Mouse (Mus musculus) CH12.LX (cell line): ENCODE measurements around the gene Zcwpw1. TPM values are rescaled to one million over a fixed set of nuclear protein-coding genes. Genes with fewer than 3 reads are reported as not detected.

Experiments
- DNase-seq: peaks from one replicate; pipeline ENCODE4 v3.0.0-alpha.2; 2013; ENCODE audit errors: extremely low read depth
- H3K27ac ChIP-seq: 2 replicates; pipeline ENCODE4 v1.5.1; 2012; ENCODE audit warnings: low read depth, mild to moderate bottlenecking, control low read depth, moderate library complexity; ENCODE audit not compliant: insufficient read depth
- H3K27me3 ChIP-seq: replicated peaks from 2 replicates; pipeline ENCODE3; 2012; ENCODE audit warnings: inconsistent platforms
- H3K36me3 ChIP-seq, 2 experiments: replicated peaks in 1 of 2; 2 replicates each; pipeline versions ENCODE3 to v1.6.1; 2012; ENCODE audit warnings: inconsistent platforms in 1 of 2, low read length in 1 of 2, mild to moderate bottlenecking in 1 of 2, mixed read lengths in 1 of 2, moderate library complexity in 1 of 2; ENCODE audit not compliant: control insufficient read depth in 1 of 2, insufficient read depth in 1 of 2
- H3K4me1 ChIP-seq, 2 experiments: 2 replicates each; pipeline ENCODE4 v1.6.1; 2012; ENCODE audit warnings: inconsistent platforms in 1 of 2, moderate library complexity in 1 of 2; ENCODE audit not compliant: insufficient read depth in 2 of 2, control insufficient read depth in 1 of 2
- H3K4me2 ChIP-seq: 2 replicates; pipeline ENCODE4 v1.6.1; 2012; ENCODE audit warnings: low read depth, mild to moderate bottlenecking, control low read depth; ENCODE audit not compliant: poor library complexity, insufficient read depth, severe bottlenecking
- H3K4me3 ChIP-seq, 3 experiments: fragments of 150-350 bp in 1 of 3; sonication (generic) in 1 of 3; replicated peaks in 1 of 3; 2 replicates each; pipeline versions ENCODE3 to v1.5.1; 2011 to 2012; ENCODE audit warnings: low read depth in 2 of 3, low read length in 2 of 3, mild to moderate bottlenecking in 2 of 3, moderate library complexity in 2 of 3, control low read depth in 1 of 3, improper control_type of control experiment in 1 of 3, inconsistent platforms in 1 of 3, mixed read lengths in 1 of 3; ENCODE audit not compliant: poor library complexity in 1 of 3
- H3K79me2 ChIP-seq: replicated peaks from 2 replicates; pipeline ENCODE4 v1.6.1; 2012; ENCODE audit warnings: mild to moderate bottlenecking, moderate library complexity; ENCODE audit not compliant: control insufficient read depth, poor library complexity, insufficient read depth, severe bottlenecking; ENCODE audit errors: extremely low read depth
- H3K9ac ChIP-seq: 2 replicates; pipeline ENCODE4 v1.6.1; 2012; ENCODE audit warnings: low read depth, mild to moderate bottlenecking, control low read depth, moderate library complexity; ENCODE audit not compliant: insufficient read depth
- H3K9me3 ChIP-seq: replicated peaks from 2 replicates; pipeline ENCODE3; 2012; ENCODE audit warnings: low read length, inconsistent platforms, mixed read lengths
- BHLHE40 ChIP-seq: IDR thresholded peaks from 2 replicates; pipeline ENCODE4 v1.6.1; 2011; ENCODE audit warnings: mild to moderate bottlenecking, low read depth, low read length, improper control_type of control experiment
- CHD1 ChIP-seq: IDR thresholded peaks from 2 replicates; pipeline ENCODE4 v1.6.1; 2012; ENCODE audit warnings: low read depth, low read length, improper control_type of control experiment, inconsistent platforms
- CHD2 ChIP-seq: IDR thresholded peaks from 2 replicates; pipeline ENCODE4 v1.6.1; 2011; ENCODE audit warnings: low read length, improper control_type of control experiment
- CTCF ChIP-seq, 2 experiments: IDR thresholded peaks in 1 of 2; conservative IDR thresholded peaks in 1 of 2; 2 replicates each; pipeline ENCODE4 v1.5.1; 2011 to 2012; ENCODE audit warnings: low read depth in 2 of 2, low read length in 2 of 2, improper control_type of control experiment in 1 of 2, inconsistent platforms in 1 of 2, mild to moderate bottlenecking in 1 of 2, moderate library complexity in 1 of 2
- E2F4 ChIP-seq: IDR thresholded peaks from 2 replicates; pipeline ENCODE4 v1.6.1; 2011; ENCODE audit warnings: low read depth, low read length, improper control_type of control experiment; ENCODE audit not compliant: insufficient replicate concordance
- ELF1 ChIP-seq: IDR thresholded peaks from 2 replicates; pipeline ENCODE4 v1.6.1; 2014; ENCODE audit warnings: low read depth, mild to moderate bottlenecking, inconsistent platforms, low read length, improper control_type of control experiment
- EP300 ChIP-seq: IDR thresholded peaks from 2 replicates; pipeline ENCODE4 v1.6.1; 2011; ENCODE audit warnings: low read length, improper control_type of control experiment
- GABPA ChIP-seq: IDR thresholded peaks from 2 replicates; pipeline ENCODE4 v1.6.1; 2012; ENCODE audit warnings: low read depth, low read length, improper control_type of control experiment, inconsistent platforms; ENCODE audit not compliant: insufficient replicate concordance
- HCFC1 ChIP-seq: IDR thresholded peaks from 2 replicates; pipeline ENCODE4 v1.6.1; 2012; ENCODE audit warnings: low read depth, mild to moderate bottlenecking, inconsistent platforms, low read length, improper control_type of control experiment
- IRF4 ChIP-seq: IDR thresholded peaks from 2 replicates; pipeline ENCODE4 v1.6.1; 2014; ENCODE audit warnings: low read depth, mild to moderate bottlenecking, inconsistent platforms, low read length, improper control_type of control experiment
- KAT2A ChIP-seq: IDR thresholded peaks from 2 replicates; pipeline ENCODE4 v1.6.1; 2012; ENCODE audit warnings: low read length, improper control_type of control experiment, inconsistent platforms; ENCODE audit not compliant: insufficient replicate concordance
- MAX ChIP-seq: IDR thresholded peaks from 2 replicates; pipeline ENCODE4 v1.6.1; 2011; ENCODE audit warnings: low read length, improper control_type of control experiment
- MAZ ChIP-seq: IDR thresholded peaks from 2 replicates; pipeline ENCODE4 v1.6.1; 2012; ENCODE audit warnings: low read depth, mild to moderate bottlenecking, inconsistent platforms, low read length, improper control_type of control experiment, moderate library complexity
- MEF2A ChIP-seq: IDR thresholded peaks from 2 replicates; pipeline ENCODE4 v1.6.1; 2014; ENCODE audit warnings: low read depth, mild to moderate bottlenecking, inconsistent platforms, low read length, improper control_type of control experiment, borderline replicate concordance
- MXI1 ChIP-seq: IDR thresholded peaks from 2 replicates; pipeline ENCODE4 v1.6.1; 2011; ENCODE audit warnings: mild to moderate bottlenecking, low read depth, low read length, improper control_type of control experiment
- MYC ChIP-seq: IDR thresholded peaks from 2 replicates; pipeline ENCODE4 v1.6.1; 2011; ENCODE audit warnings: low read depth, mild to moderate bottlenecking, improper control_type of control experiment, low read length
- NELFE ChIP-seq: IDR thresholded peaks from 2 replicates; pipeline ENCODE4 v1.6.1; 2011; ENCODE audit warnings: low read depth, low read length, improper control_type of control experiment
- NRF1 ChIP-seq: IDR thresholded peaks from 2 replicates; pipeline ENCODE4 v1.6.1; 2014; ENCODE audit warnings: low read depth, mild to moderate bottlenecking, inconsistent platforms, low read length, improper control_type of control experiment, moderate library complexity
- POLR2A ChIP-seq: IDR thresholded peaks from 2 replicates; pipeline ENCODE4 v1.6.1; 2011; ENCODE audit warnings: low read depth, mild to moderate bottlenecking, improper control_type of control experiment, low read length
- SIN3A ChIP-seq: IDR thresholded peaks from 2 replicates; pipeline ENCODE4 v1.6.1; 2012; ENCODE audit warnings: low read length, improper control_type of control experiment, inconsistent platforms
- TBP ChIP-seq: conservative IDR thresholded peaks from 2 replicates; pipeline ENCODE4 v1.6.1; 2011; ENCODE audit warnings: low read depth, low read length, improper control_type of control experiment
- USF2 ChIP-seq: conservative IDR thresholded peaks from 2 replicates; pipeline ENCODE4 v1.6.1; 2011; ENCODE audit warnings: low read depth, low read length, improper control_type of control experiment
- ZC3H11A ChIP-seq: IDR thresholded peaks from 2 replicates; pipeline ENCODE4 v1.6.1; 2012; ENCODE audit warnings: low read depth, mild to moderate bottlenecking, inconsistent platforms, low read length, improper control_type of control experiment
- ZNF384 ChIP-seq: IDR thresholded peaks from 2 replicates; pipeline ENCODE4 v1.6.1; 2012; ENCODE audit warnings: low read depth, low read length, improper control_type of control experiment, inconsistent platforms
- dilution Hi-C: fragments of 300-500 bp; cut with MboI; formaldehyde crosslinking; loops from 2 replicates; pipeline ENCODE4 v1.14.3; 2020; ENCODE audit warnings: low sequenced_read_pairs; ENCODE audit not compliant: extremely low pct_unique_long_range_greater_than_20kb, extremely low pct_ligation_motif_present
- in situ Hi-C: fragments of 300-500 bp; cut with MboI; formaldehyde crosslinking; loops from 3 replicates; pipeline ENCODE4 v1.14.3; 2019; ENCODE audit warnings: low sequenced_read_pairs, low pct_ligation_motif_present, low pct_unique_long_range_greater_than_20kb, mixed read lengths
- polyA plus RNA-seq: library from polyadenylated mRNA; unstranded; fragments of >175 nt; gene quantifications from 2 replicates; pipeline ENCODE4 v1.2.1, GENCODE M21; 2012; ENCODE audit warnings: low read depth; ENCODE audit not compliant: insufficient read length
- total RNA-seq, 2 experiments: library from RNA; depleted of rRNA; stranded (reverse); fragments of 300-350 nt in 1 of 2; fragments of >200 nt in 1 of 2; gene quantifications; 2 replicates each; pipeline ENCODE4 v1.2.3; 2012 to 2014

Zcwpw1 gene
- total and polyA plus RNA-seq, 3 experiments, result 1.3 to 3.0 (median 2.8) TPM

- no peak for TF ChIP-seq TBP
- TF ChIP-seq SIN3A, result 0 out of 2 replicates have a peak, but pooled peaks have one; percentile 21
- TF ChIP-seq MAZ, result no peak
- TF ChIP-seq KAT2A, result no peak
- no peak for TF ChIP-seq GABPA
- no peak for TF ChIP-seq MAX
- TF ChIP-seq HCFC1, result no peak
- peak; percentile 80 for TF ChIP-seq CHD2
- TF ChIP-seq NRF1, result no peak
- no peak for TF ChIP-seq ZNF384
- no peak for TF ChIP-seq BHLHE40
- TF ChIP-seq ELF1, result peak; percentile 20; the same call in 1 of the 2 replicates
- TF ChIP-seq ZC3H11A, result no peak
These were observed 38.8 kb downstream of the Zcwpw1 start (continued) for GRCm38 (mm10) chr5:137826421-137826820.

DNA sequence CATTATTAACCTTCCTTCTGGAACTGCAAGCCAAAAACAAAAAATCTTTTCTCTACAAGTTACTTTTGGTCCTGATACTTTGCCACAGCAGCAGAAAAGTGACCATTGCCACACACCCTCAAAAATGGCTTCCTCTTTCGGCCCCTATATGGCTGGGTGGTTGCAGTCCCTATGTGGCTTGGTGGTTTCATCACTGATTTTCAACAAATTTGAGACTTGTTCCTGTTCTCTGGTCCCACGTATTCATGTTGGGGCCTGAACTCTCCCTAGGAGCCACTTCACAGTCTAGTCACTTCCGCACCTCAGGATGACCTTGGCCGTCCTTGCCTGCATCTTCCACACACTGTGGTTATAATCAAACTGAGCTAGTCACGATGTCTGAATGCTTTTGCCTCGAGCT, 41.1 kb downstream of the Zcwpw1 start:
- Histone ChIP-seq H3K4me3 (no peak overlapping the region), H3K9me3 (no peaks in the 10 kb centered on the region), H3K9ac (no peak overlapping the region), H3K4me2 (no peak overlapping the region), H3K36me3 (no peaks in the 10 kb centered on the region), H3K27me3 (no peaks in the 10 kb centered on the region), H3K27ac (no peak overlapping the region), H3K4me1 (peaks cover 25 to 73% of the 10 kb centered on the region in 2 experiments), H3K79me2 (no peaks in the 10 kb centered on the region)
- dilution Hi-C loops (no loop called here), in situ Hi-C loops (no loop called here)
- DNase-seq, result no peak
- TF ChIP-seq NELFE, result no peak
- no peak for TF ChIP-seq TBP
- no peak for TF ChIP-seq MEF2A
- TF ChIP-seq MAX, result no peak
- no peak for TF ChIP-seq BHLHE40
- no peak for TF ChIP-seq USF2

GRCm38 (mm10) chr5:137830238-137830637, 42.6 kb downstream of the Zcwpw1 start:
- H3K27ac ChIP-seq, result no peak overlapping the region

More at GRCm38 (mm10) chr5:137830238-137830637, 42.6 kb downstream of the Zcwpw1 start:
- no peak for DNase-seq
- no peaks in the 10 kb centered on the region for H3K9me3 ChIP-seq
- no peak overlapping the region for H3K9ac ChIP-seq
- no peaks in the 10 kb centered on the region for H3K79me2 ChIP-seq
- no peak overlapping the region for H3K4me3 ChIP-seq
- no peaks in the 10 kb centered on the region for H3K36me3 ChIP-seq
- no peak overlapping the region for H3K4me2 ChIP-seq
- TF ChIP-seq EP300, result no peak
- TF ChIP-seq NRF1, result no peak
- TF ChIP-seq CHD1, result no peak
- no peak for TF ChIP-seq MYC
- TF ChIP-seq ZNF384, result no peak
- TF ChIP-seq ZC3H11A, result no peak
- TF ChIP-seq MXI1, result no peak
- TF ChIP-seq KAT2A, result no peak
- no peak for TF ChIP-seq CTCF (conservative IDR thresholded peaks at IDR 0.05 in 1 of 2, IDR thresholded peaks at IDR 0.05 in 1 of 2; ENCODE audit: low read depth in 2 of 2, low read length in 2 of 2)
- TF ChIP-seq NELFE, result no peak
- no peak for TF ChIP-seq IRF4
- no peak for TF ChIP-seq E2F4
- TF ChIP-seq POLR2A, result no peak
- no peak for TF ChIP-seq GABPA
- H3K4me1 ChIP-seq, result peaks cover 15 to 57% of the 10 kb centered on the region in 2 experiments
- no peaks in the 10 kb centered on the region for H3K27me3 ChIP-seq
- dilution Hi-C loops, result no loop called here
- in situ Hi-C loops, result no loop called here
